Mouse (Mus musculus) spleen, adult 2 months (tissue): Measurements from ENCODE around the gene Cwc22.

Source experiments
- CTCF ChIP-seq: fragments of 200-500 bp; IDR thresholded peaks from 2 replicates; pipeline ENCODE4 v1.5.1; 2011; ENCODE audit warnings: mild to moderate bottlenecking, inconsistent platforms; ENCODE audit not compliant: insufficient read depth, insufficient read length, insufficient replicate concordance; ENCODE audit errors: extremely low read depth
- POLR2A ChIP-seq: fragments of 200-500 bp; IDR thresholded peaks from 2 replicates; pipeline ENCODE4 v1.6.1; 2011; ENCODE audit warnings: low read depth, low read length, inconsistent platforms

GRCm38 (mm10) chr2:77975606-77976005 is 29.4 kb upstream of the Cwc22 start:
- TF ChIP-seq CTCF, result no peak
- no peak for TF ChIP-seq POLR2A
